Mouse (Mus musculus): ENCODE data around the gene Hnrnpdl. TPM values are rescaled to one million over a fixed set of nuclear protein-coding genes. Genes with fewer than 3 reads are reported as not detected.
A peak's percentile ranks its signal among the peaks of the same experiment; 100 is the strongest.

The Hnrnpdl gene
- polyA plus RNA-seq, 1 experiment from 2014 or later, result 157 TPM

- DNase-seq (ENCODE audit: low spot score) (peak; percentile 52), ATAC-seq (replicated peaks; ENCODE audit: low FRiP score) (peak; percentile 23; the same call in 1 of the 2 replicates)
- no peak overlapping the region for H3K4me2 ChIP-seq
- H3K27ac ChIP-seq (ENCODE audit: low read depth, low read length), result no peak overlapping the region
- peaks cover 35% of the 10 kb centered on the region for H3K36me3 ChIP-seq (ENCODE audit: control insufficient read depth, insufficient read depth, low read length)
- 85% methylated on average over 2 of the region's 2 CpGs for WGBS
- no peak overlapping the region for H3K9ac ChIP-seq (ENCODE audit: low read depth, low read length)
- no peak overlapping the region for H3K4me3 ChIP-seq (ENCODE audit: low read depth, low read length)
- H3K4me1 ChIP-seq (replicated peaks; ENCODE audit: control insufficient read depth, insufficient read depth, low read length), result peaks cover 2% of the 10 kb centered on the region
- no peaks in the 10 kb centered on the region for H3K9me3 ChIP-seq (ENCODE audit: control insufficient read depth, low read length)
- no peaks in the 10 kb centered on the region for H3K27me3 ChIP-seq (replicated peaks; ENCODE audit: control insufficient read depth, insufficient read depth, low read length)
Observed at GRCm38 (mm10) chr5:100032107-100032506, 7.4 kb downstream of the Hnrnpdl start.

GRCm38 (mm10) chr5:100030069-100030468, 9.4 kb downstream of the Hnrnpdl start:
- ATAC-seq (replicated peaks; ENCODE audit: low FRiP score) (peak; percentile 46), DNase-seq (ENCODE audit: low spot score) (no peak)
- Histone ChIP-seq H3K9ac (ENCODE audit: low read depth, low read length) (no peak overlapping the region), H3K27ac (ENCODE audit: low read depth, low read length) (no peak overlapping the region), H3K4me3 (ENCODE audit: low read depth, low read length) (no peak overlapping the region), H3K4me2 (no peak overlapping the region), H3K36me3 (ENCODE audit: control insufficient read depth, insufficient read depth, low read length) (peaks cover 23% of the 10 kb centered on the region), H3K9me3 (ENCODE audit: control insufficient read depth, low read length) (no peaks in the 10 kb centered on the region), H3K27me3 (replicated peaks; ENCODE audit: control insufficient read depth, insufficient read depth, low read length) (no peaks in the 10 kb centered on the region), H3K4me1 (replicated peaks; ENCODE audit: control insufficient read depth, insufficient read depth, low read length) (no peaks in the 10 kb centered on the region; the same call in 1 of the 2 replicates)
- 53% methylated on average over 6 of the region's 6 CpGs for WGBS

GRCm38 (mm10) chr5:100024868-100025267, 14.6 kb downstream of the Hnrnpdl start:
- Histone ChIP-seq H3K27me3 (replicated peaks; ENCODE audit: control insufficient read depth, insufficient read depth, low read length) (no peaks in the 10 kb centered on the region), H3K4me3 (ENCODE audit: low read depth, low read length) (no peak overlapping the region), H3K9me3 (ENCODE audit: control insufficient read depth, low read length) (no peaks in the 10 kb centered on the region), H3K4me1 (replicated peaks; ENCODE audit: control insufficient read depth, insufficient read depth, low read length) (no peaks in the 10 kb centered on the region; the same call in 1 of the 2 replicates), H3K36me3 (ENCODE audit: control insufficient read depth, insufficient read depth, low read length) (no peaks in the 10 kb centered on the region), H3K9ac (ENCODE audit: low read depth, low read length) (no peak overlapping the region), H3K4me2 (no peak overlapping the region), H3K27ac (ENCODE audit: low read depth, low read length) (no peak overlapping the region)
- WGBS, result 73% methylated on average over 1 of the region's 1 CpGs
- ATAC-seq (replicated peaks; ENCODE audit: low FRiP score), result no peak
- no peak for DNase-seq (ENCODE audit: low spot score)

GRCm38 (mm10) chr5:100024403-100024802, 15.1 kb downstream of the Hnrnpdl start:
- Histone ChIP-seq H3K36me3 (ENCODE audit: control insufficient read depth, insufficient read depth, low read length) (no peaks in the 10 kb centered on the region), H3K27ac (ENCODE audit: low read depth, low read length) (no peak overlapping the region), H3K9ac (ENCODE audit: low read depth, low read length) (no peak overlapping the region), H3K27me3 (replicated peaks; ENCODE audit: control insufficient read depth, insufficient read depth, low read length) (no peaks in the 10 kb centered on the region), H3K4me2 (no peak overlapping the region), H3K4me3 (ENCODE audit: low read depth, low read length) (no peak overlapping the region), H3K9me3 (ENCODE audit: control insufficient read depth, low read length) (no peaks in the 10 kb centered on the region), H3K4me1 (replicated peaks; ENCODE audit: control insufficient read depth, insufficient read depth, low read length) (no peaks in the 10 kb centered on the region)
- WGBS, result 78% methylated on average over 5 of the region's 5 CpGs
- no peak for ATAC-seq (replicated peaks; ENCODE audit: low FRiP score)
- DNase-seq (ENCODE audit: low spot score), result no peak

- H3K27me3 ChIP-seq (replicated peaks; ENCODE audit: control insufficient read depth, insufficient read depth, low read length), result no peaks in the 10 kb centered on the region
- ATAC-seq (replicated peaks; ENCODE audit: low FRiP score), result peak; percentile 84
Observed at GRCm38 (mm10) chr5:100020089-100020488, 19.4 kb downstream of the Hnrnpdl start.

GRCm38 (mm10) chr5:100012599-100012998, 26.9 kb downstream of the Hnrnpdl start:
- Histone ChIP-seq H3K4me2 (no peak overlapping the region), H3K4me3 (ENCODE audit: low read depth, low read length) (no peak overlapping the region), H3K27ac (ENCODE audit: low read depth, low read length) (no peak overlapping the region), H3K36me3 (ENCODE audit: control insufficient read depth, insufficient read depth, low read length) (no peaks in the 10 kb centered on the region), H3K27me3 (replicated peaks; ENCODE audit: control insufficient read depth, insufficient read depth, low read length) (no peaks in the 10 kb centered on the region), H3K9ac (ENCODE audit: low read depth, low read length) (no peak overlapping the region), H3K9me3 (ENCODE audit: control insufficient read depth, low read length) (no peaks in the 10 kb centered on the region), H3K4me1 (replicated peaks; ENCODE audit: control insufficient read depth, insufficient read depth, low read length) (no peaks in the 10 kb centered on the region)
- ATAC-seq (replicated peaks; ENCODE audit: low FRiP score), result no peak
- DNase-seq (ENCODE audit: low spot score), result no peak
- 84% methylated on average over 9 of the region's 9 CpGs for WGBS

More at GRCm38 (mm10) chr5:100020089-100020488, 19.4 kb downstream of the Hnrnpdl start:
- no peak for DNase-seq (ENCODE audit: low spot score)
- Histone ChIP-seq H3K36me3 (ENCODE audit: control insufficient read depth, insufficient read depth, low read length) (no peaks in the 10 kb centered on the region), H3K4me2 (no peak overlapping the region), H3K9me3 (ENCODE audit: control insufficient read depth, low read length) (no peaks in the 10 kb centered on the region), H3K27ac (ENCODE audit: low read depth, low read length) (no peak overlapping the region), H3K4me1 (replicated peaks; ENCODE audit: control insufficient read depth, insufficient read depth, low read length) (no peaks in the 10 kb centered on the region), H3K4me3 (ENCODE audit: low read depth, low read length) (no peak overlapping the region), H3K9ac (ENCODE audit: low read depth, low read length) (no peak overlapping the region)

GRCm38 (mm10) chr5:100008485-100008884, 31.0 kb downstream of the Hnrnpdl start:
- no peak for DNase-seq (ENCODE audit: low spot score)
- peaks cover 10% of the 10 kb centered on the region for H3K4me1 ChIP-seq (replicated peaks; ENCODE audit: control insufficient read depth, insufficient read depth, low read length)
- H3K36me3 ChIP-seq (ENCODE audit: control insufficient read depth, insufficient read depth, low read length), result no peaks in the 10 kb centered on the region
- H3K4me2 ChIP-seq, result no peak overlapping the region
- no peak overlapping the region for H3K4me3 ChIP-seq (ENCODE audit: low read depth, low read length)
- no peak overlapping the region for H3K27ac ChIP-seq (ENCODE audit: low read depth, low read length)
- no peak overlapping the region for H3K9ac ChIP-seq (ENCODE audit: low read depth, low read length)
- ATAC-seq (replicated peaks; ENCODE audit: low FRiP score), result no peak
- no peaks in the 10 kb centered on the region for H3K27me3 ChIP-seq (replicated peaks; ENCODE audit: control insufficient read depth, insufficient read depth, low read length)
- WGBS, result 52% methylated on average over 3 of the region's 3 CpGs
- H3K9me3 ChIP-seq (ENCODE audit: control insufficient read depth, low read length), result no peaks in the 10 kb centered on the region

GRCm38 (mm10) chr5:100007040-100007375, 32.5 kb downstream of the Hnrnpdl start:
- H3K27ac ChIP-seq (ENCODE audit: low read depth, low read length), result no peak overlapping the region
- H3K4me2 ChIP-seq, result no peak overlapping the region
- no peaks in the 10 kb centered on the region for H3K9me3 ChIP-seq (ENCODE audit: control insufficient read depth, low read length)
- H3K4me1 ChIP-seq (replicated peaks; ENCODE audit: control insufficient read depth, insufficient read depth, low read length), result peaks cover 10% of the 10 kb centered on the region
- DNase-seq (ENCODE audit: low spot score), result no peak
- no peak overlapping the region for H3K4me3 ChIP-seq (ENCODE audit: low read depth, low read length)
- H3K36me3 ChIP-seq (ENCODE audit: control insufficient read depth, insufficient read depth, low read length), result no peaks in the 10 kb centered on the region
- H3K9ac ChIP-seq (ENCODE audit: low read depth, low read length), result no peak overlapping the region
- WGBS, result 78% methylated on average over 4 of the region's 4 CpGs
- no peak for ATAC-seq (replicated peaks; ENCODE audit: low FRiP score)
- no peaks in the 10 kb centered on the region for H3K27me3 ChIP-seq (replicated peaks; ENCODE audit: control insufficient read depth, insufficient read depth, low read length)

- ATAC-seq (replicated peaks; ENCODE audit: low FRiP score), result peak; percentile 64
- WGBS, result 67% methylated on average over 4 of the region's 4 CpGs
- Histone ChIP-seq H3K27me3 (replicated peaks; ENCODE audit: control insufficient read depth, insufficient read depth, low read length) (no peaks in the 10 kb centered on the region), H3K27ac (ENCODE audit: low read depth, low read length) (no peak overlapping the region), H3K4me1 (replicated peaks; ENCODE audit: control insufficient read depth, insufficient read depth, low read length) (peaks cover 10% of the 10 kb centered on the region), H3K4me3 (ENCODE audit: low read depth, low read length) (no peak overlapping the region), H3K9me3 (ENCODE audit: control insufficient read depth, low read length) (no peaks in the 10 kb centered on the region), H3K4me2 (no peak overlapping the region), H3K36me3 (ENCODE audit: control insufficient read depth, insufficient read depth, low read length) (no peaks in the 10 kb centered on the region), H3K9ac (ENCODE audit: low read depth, low read length) (no peak overlapping the region)
- no peak for DNase-seq (ENCODE audit: low spot score)
Observed at GRCm38 (mm10) chr5:100006324-100007039, 33.0 kb downstream of the Hnrnpdl start.

Data from liver, embryonic 11.5 days (tissue).